Mouse (Mus musculus) hindbrain, embryonic 13.5 days (tissue): ENCODE data around the gene Atad2b. TPM values are rescaled to one million over a fixed set of nuclear protein-coding genes. Genes with fewer than 3 reads are reported as not detected.
"Not testable (repeated sequence)": the region's sequence is repeated elsewhere in the genome, so short reads cannot be mapped to it uniquely, and the experiment has no call there.

Experiments used
- ATAC-seq: fragments of 200-750 bp; cut with Nextera tagmentation; 2 replicates; pipeline ENCODE4 v1.8.0; 2017; ENCODE audit warnings: moderate TSS enrichment; ENCODE audit not compliant: low FRiP score
- H3K27ac ChIP-seq: fragments of 300-500 bp; sonication (generic); 2 replicates; pipeline ENCODE4 v1.5.1; 2015; ENCODE audit warnings: inconsistent platforms, mild to moderate bottlenecking, moderate library complexity
- H3K27me3 ChIP-seq: fragments of 300-500 bp; sonication (generic); 2 replicates; pipeline ENCODE4 v1.6.1; 2015; ENCODE audit warnings: mild to moderate bottlenecking, inconsistent platforms
- H3K36me3 ChIP-seq: fragments of 300-500 bp; sonication (generic); 2 replicates; pipeline ENCODE4 v1.6.1; 2015; ENCODE audit warnings: mild to moderate bottlenecking, inconsistent platforms
- H3K4me1 ChIP-seq: fragments of 300-500 bp; sonication (generic); replicated peaks from 2 replicates; pipeline ENCODE4 v1.6.1; 2015; ENCODE audit warnings: inconsistent platforms
- H3K4me2 ChIP-seq: fragments of 300-500 bp; sonication (generic); 2 replicates; pipeline ENCODE4 v1.6.1; 2015; ENCODE audit warnings: inconsistent platforms, mild to moderate bottlenecking, moderate library complexity
- H3K4me3 ChIP-seq: fragments of 300-500 bp; sonication (generic); 2 replicates; pipeline ENCODE4 v1.5.1; 2015; ENCODE audit warnings: mild to moderate bottlenecking, inconsistent platforms
- H3K9ac ChIP-seq: fragments of 300-500 bp; sonication (generic); 2 replicates; pipeline ENCODE4 v1.6.1; 2015; ENCODE audit warnings: mild to moderate bottlenecking, inconsistent platforms
- H3K9me3 ChIP-seq: fragments of 300-500 bp; sonication (generic); 2 replicates; pipeline ENCODE4 v1.6.1; 2016; ENCODE audit warnings: inconsistent platforms
- WGBS: fragments of 180-500 bp; shearing (Covaris S2); methylation state at CpG from one replicate; pipeline ENCODE4 v1.1.7; 2015; 5-methylcytosine and 5-hydroxymethylcytosine counted together
- polyA plus RNA-seq: library from polyadenylated mRNA; unstranded; fragments of >200 nt; fragmentation: Nextera tagmentation; extraction: Ambion mirVana; gene quantifications from 2 replicates; pipeline ENCODE4 v1.2.1, GENCODE M21; 2015

The Atad2b gene
- polyA plus RNA-seq, 1 experiment from 2014 or later = 14.8 TPM

- not testable (repeated sequence) for H3K27ac ChIP-seq, H3K9me3 ChIP-seq, H3K4me1 ChIP-seq, ATAC-seq, H3K4me3 ChIP-seq, H3K27me3 ChIP-seq, H3K4me2 ChIP-seq, H3K9ac ChIP-seq
- WGBS = 98% methylated on average over 4 of the region's 4 CpGs
- peaks cover 41% of the 10 kb centered on the region for H3K36me3 ChIP-seq
Observed at GRCm38 (mm10) chr12:4886581-4886980, 30.6 kb upstream of the Atad2b start.

DNA sequence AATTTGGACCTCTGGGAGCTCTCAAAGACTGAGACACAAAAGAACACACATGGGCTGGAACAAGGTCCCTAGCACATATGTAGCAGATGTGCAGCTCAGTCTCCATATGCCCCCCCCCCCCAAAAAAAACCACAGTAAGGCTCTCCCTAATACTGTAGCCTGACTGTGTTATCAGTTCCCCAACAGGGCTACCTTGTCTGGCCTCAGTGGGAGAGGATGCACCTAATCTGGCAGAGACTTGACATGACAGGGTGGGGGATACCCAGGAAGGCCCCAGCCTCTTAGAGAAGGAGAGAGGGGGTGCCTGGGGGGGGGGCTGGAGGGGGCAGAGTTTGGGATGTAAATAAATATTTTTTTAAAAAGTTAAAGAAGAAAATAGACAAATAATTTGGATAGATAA is 28.4 kb upstream of the Atad2b start:
- Histone ChIP-seq H3K9me3 (no peaks in the 10 kb centered on the region), H3K27me3 (no peaks in the 10 kb centered on the region), H3K4me3 (no peak overlapping the region), H3K4me2 (no peak overlapping the region), H3K36me3 (peaks cover 36% of the 10 kb centered on the region), H3K4me1 (no peaks in the 10 kb centered on the region), H3K27ac (no peak overlapping the region), H3K9ac (no peak overlapping the region)
- no peak for ATAC-seq

DNA sequence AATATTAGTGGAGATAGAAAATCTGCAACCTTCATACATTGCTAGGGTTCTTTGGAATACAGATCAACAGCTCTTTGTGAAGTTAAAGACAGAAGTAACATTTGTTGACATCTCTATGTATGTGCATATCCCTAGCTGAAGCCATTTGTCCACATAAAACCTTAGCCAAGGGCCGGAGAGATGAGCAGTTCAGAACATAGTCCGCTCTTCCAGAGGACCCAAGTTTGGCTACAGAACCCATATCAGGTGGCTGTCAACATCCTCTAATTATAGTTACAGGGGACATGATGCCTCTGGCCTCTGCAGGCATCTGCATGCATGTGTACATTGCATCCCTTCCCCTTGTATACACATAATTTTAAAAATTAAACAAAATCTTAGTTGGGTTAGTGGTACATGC is 27.9 kb upstream of the Atad2b start:
- H3K27me3 ChIP-seq = no peaks in the 10 kb centered on the region
- peaks cover 36% of the 10 kb centered on the region for H3K36me3 ChIP-seq
- H3K27ac ChIP-seq = no peak overlapping the region
- 90% methylated on average over 2 of the region's 2 CpGs for WGBS
- no peaks in the 10 kb centered on the region for H3K9me3 ChIP-seq
- no peak for ATAC-seq
- no peak overlapping the region for H3K4me3 ChIP-seq
- no peak overlapping the region for H3K4me2 ChIP-seq
- H3K9ac ChIP-seq = no peak overlapping the region
- H3K4me1 ChIP-seq = no peaks in the 10 kb centered on the region

DNA sequence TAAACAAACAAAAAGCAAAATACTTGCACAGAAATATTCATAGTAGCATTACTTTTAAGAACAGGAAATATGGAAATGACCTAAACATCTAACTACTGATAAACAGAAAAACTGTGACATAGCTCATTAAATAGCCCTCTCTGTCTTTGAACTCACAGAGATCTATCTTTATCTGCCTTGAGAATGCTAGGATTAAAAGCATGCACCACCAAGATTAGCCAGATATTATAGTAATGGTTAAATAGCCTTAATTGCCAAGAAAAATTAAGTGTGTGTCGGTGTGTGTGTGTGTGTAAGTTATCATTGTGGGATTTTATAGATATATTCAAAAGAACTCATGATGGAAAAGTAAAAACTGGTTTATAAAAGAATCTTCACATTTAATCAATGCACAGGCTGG is 27.3 kb upstream of the Atad2b start:
- no peaks in the 10 kb centered on the region for H3K4me1 ChIP-seq
- ATAC-seq = no peak
- H3K9me3 ChIP-seq = no peaks in the 10 kb centered on the region
- H3K4me2 ChIP-seq = no peak overlapping the region
- peaks cover 35% of the 10 kb centered on the region for H3K36me3 ChIP-seq
- H3K27me3 ChIP-seq = no peaks in the 10 kb centered on the region
- H3K9ac ChIP-seq = no peak overlapping the region
- no peak overlapping the region for H3K4me3 ChIP-seq
- WGBS = 98% methylated on average over 1 of the region's 1 CpGs
- no peak overlapping the region for H3K27ac ChIP-seq

- ATAC-seq = no peak
- Histone ChIP-seq H3K9me3 (no peaks in the 10 kb centered on the region), H3K27me3 (no peaks in the 10 kb centered on the region), H3K27ac (no peak overlapping the region), H3K4me3 (no peak overlapping the region), H3K4me1 (no peaks in the 10 kb centered on the region), H3K4me2 (no peak overlapping the region), H3K9ac (no peak overlapping the region), H3K36me3 (peaks cover 26% of the 10 kb centered on the region)
- 90% methylated on average over 5 of the region's 5 CpGs for WGBS
Observed at GRCm38 (mm10) chr12:4898024-4898423, 19.1 kb upstream of the Atad2b start.

DNA sequence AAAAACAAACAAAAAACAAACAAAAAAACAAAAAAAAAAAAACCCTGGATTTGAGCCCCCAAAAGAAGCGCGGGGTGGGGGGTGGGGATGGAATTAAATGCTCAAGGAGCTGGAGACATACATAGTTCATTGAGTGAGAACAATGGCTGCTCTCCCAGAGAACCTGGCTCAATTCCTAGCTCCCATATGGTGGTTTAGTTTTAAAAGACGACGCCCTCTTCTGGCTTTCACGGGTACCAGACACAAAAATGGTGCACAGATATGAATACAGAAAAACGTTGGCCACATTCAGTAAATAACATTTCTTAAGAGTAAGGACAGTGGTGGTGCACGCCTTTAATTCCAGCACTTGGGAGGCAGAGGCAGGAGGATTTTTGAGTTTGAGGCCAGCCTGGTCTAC is 11.2 kb upstream of the Atad2b start:
- 85% methylated on average over 7 of the region's 7 CpGs for WGBS
- H3K4me2 ChIP-seq = peak overlapping the region; percentile 64
- peak overlapping the region; percentile 78; the same call in 1 of the 2 replicates for H3K4me3 ChIP-seq

DNA sequence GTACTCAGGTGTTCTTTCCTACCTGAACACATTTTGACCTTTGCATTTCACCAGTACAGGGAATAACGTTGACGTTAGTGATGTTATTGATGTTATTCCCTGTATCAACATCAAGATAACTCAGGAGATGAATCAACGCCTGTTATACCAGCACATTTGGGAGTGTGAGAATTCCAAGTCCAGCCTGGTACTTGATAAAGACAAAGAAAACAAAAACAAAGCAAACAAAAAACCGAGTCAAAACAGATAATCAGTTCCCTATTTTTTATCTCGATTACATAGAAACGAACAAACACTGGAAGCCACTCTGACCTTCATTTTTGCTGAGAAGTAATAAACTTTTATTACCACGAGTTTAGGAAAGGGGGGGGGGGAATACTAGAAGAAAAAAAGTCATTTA is 10.7 kb upstream of the Atad2b start:
- no peaks in the 10 kb centered on the region for H3K27me3 ChIP-seq
- peak overlapping the region; percentile 88 for H3K27ac ChIP-seq
- H3K9ac ChIP-seq = peak overlapping the region; percentile 88
- no peak for ATAC-seq
- H3K4me2 ChIP-seq = peak overlapping the region; percentile 64
- 65% methylated on average over 7 of the region's 7 CpGs for WGBS
- peaks cover 7% of the 10 kb centered on the region for H3K4me1 ChIP-seq
- H3K4me3 ChIP-seq = peak overlapping the region; percentile 78
- no peaks in the 10 kb centered on the region for H3K9me3 ChIP-seq
- H3K36me3 ChIP-seq = peaks cover 5% of the 10 kb centered on the region; the same call in 1 of the 2 replicates

More for the DNA sequence above, 11.2 kb upstream of the Atad2b start:
- ATAC-seq = no peak
- Histone ChIP-seq H3K27me3 (no peaks in the 10 kb centered on the region), H3K9me3 (no peaks in the 10 kb centered on the region), H3K27ac (no peak overlapping the region), H3K36me3 (peaks cover 8% of the 10 kb centered on the region; the same call in 1 of the 2 replicates), H3K4me1 (peaks cover 7% of the 10 kb centered on the region), H3K9ac (no peak overlapping the region)

- peaks cover 7% of the 10 kb centered on the region for H3K4me1 ChIP-seq
- peaks cover 5% of the 10 kb centered on the region; the same call in 1 of the 2 replicates for H3K36me3 ChIP-seq
- H3K4me2 ChIP-seq = peak within 1 kb of the TSS; percentile 64
- under 1% methylated on average over 114 of the region's 125 CpGs for WGBS
- H3K9ac ChIP-seq = peak within 1 kb of the TSS; percentile 88
- H3K27ac ChIP-seq = peak within 1 kb of the TSS; percentile 88
- H3K4me3 ChIP-seq = peak within 1 kb of the TSS; percentile 78
- ATAC-seq = peak; percentile 95
- no peaks in the 10 kb centered on the region for H3K27me3 ChIP-seq
- no peaks in the 10 kb centered on the region for H3K9me3 ChIP-seq
Observed at GRCm38 (mm10) chr12:4906951-4907906, 9.9 kb upstream of the Atad2b start, which contains the start of gene Ubxn2a. Ubxn2a (minus strand) TSS chr12:4907705.

GRCm38 (mm10) chr12:4908391-4908790 is 8.8 kb upstream of the Atad2b start:
- H3K9me3 ChIP-seq = no peaks in the 10 kb centered on the region
- no peak overlapping the region for H3K27ac ChIP-seq
- H3K4me1 ChIP-seq = peaks cover 7% of the 10 kb centered on the region
- peak overlapping the region; percentile 78; the same call in 1 of the 2 replicates for H3K4me3 ChIP-seq
- H3K27me3 ChIP-seq = no peaks in the 10 kb centered on the region
- no peak overlapping the region; the same call in 1 of the 2 replicates for H3K4me2 ChIP-seq
- no peak overlapping the region for H3K9ac ChIP-seq
- no peak for ATAC-seq
- no peaks in the 10 kb centered on the region for H3K36me3 ChIP-seq
- 90% methylated on average over 7 of the region's 7 CpGs for WGBS

- WGBS = 96% methylated on average over 1 of the region's 1 CpGs
Observed at GRCm38 (mm10) chr12:4910496-4910895, 6.7 kb upstream of the Atad2b start.

DNA sequence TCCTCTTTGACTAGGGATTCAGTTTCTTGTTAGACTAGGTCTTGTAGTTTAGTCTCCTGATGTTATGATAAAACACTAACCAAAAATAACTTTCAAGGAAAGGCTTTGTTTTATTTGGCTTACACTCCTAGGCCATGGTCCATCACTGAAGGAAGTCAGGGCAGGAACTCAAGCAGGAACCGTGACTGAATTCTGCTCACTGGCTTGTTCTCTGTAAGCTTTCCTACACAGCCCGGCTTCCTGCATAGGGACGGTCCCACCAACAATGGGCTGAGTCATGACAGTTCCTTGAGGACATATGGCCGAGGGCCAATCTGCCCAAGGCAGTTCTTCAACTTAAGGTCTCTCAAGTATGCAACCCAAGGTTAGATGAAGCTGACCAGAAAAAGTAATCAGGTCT is 5.4 kb upstream of the Atad2b start:
- H3K36me3 ChIP-seq = no peaks in the 10 kb centered on the region
- no peak overlapping the region for H3K9ac ChIP-seq
- no peaks in the 10 kb centered on the region for H3K4me1 ChIP-seq
- no peak overlapping the region for H3K27ac ChIP-seq
- H3K4me3 ChIP-seq = no peak overlapping the region
- WGBS = 87% methylated on average over 4 of the region's 4 CpGs
- no peak overlapping the region for H3K4me2 ChIP-seq
- H3K27me3 ChIP-seq = no peaks in the 10 kb centered on the region
- ATAC-seq = no peak
- no peaks in the 10 kb centered on the region for H3K9me3 ChIP-seq

More at GRCm38 (mm10) chr12:4910496-4910895, 6.7 kb upstream of the Atad2b start:
- not testable (repeated sequence) for H3K9ac ChIP-seq, H3K27ac ChIP-seq, ATAC-seq, H3K36me3 ChIP-seq, H3K9me3 ChIP-seq, H3K4me1 ChIP-seq, H3K27me3 ChIP-seq, H3K4me3 ChIP-seq, H3K4me2 ChIP-seq

GRCm38 (mm10) chr12:4914441-4914840 is 2.7 kb upstream of the Atad2b start:
- Histone ChIP-seq H3K27me3 (no peaks in the 10 kb centered on the region), H3K4me1 (peaks cover 10% of the 10 kb centered on the region), H3K27ac (no peak overlapping the region), H3K4me2 (no peak overlapping the region), H3K9ac (no peak overlapping the region), H3K36me3 (no peaks in the 10 kb centered on the region), H3K4me3 (no peak overlapping the region), H3K9me3 (no peaks in the 10 kb centered on the region)
- WGBS = 51% methylated on average over 3 of the region's 3 CpGs
- ATAC-seq = no peak

DNA sequence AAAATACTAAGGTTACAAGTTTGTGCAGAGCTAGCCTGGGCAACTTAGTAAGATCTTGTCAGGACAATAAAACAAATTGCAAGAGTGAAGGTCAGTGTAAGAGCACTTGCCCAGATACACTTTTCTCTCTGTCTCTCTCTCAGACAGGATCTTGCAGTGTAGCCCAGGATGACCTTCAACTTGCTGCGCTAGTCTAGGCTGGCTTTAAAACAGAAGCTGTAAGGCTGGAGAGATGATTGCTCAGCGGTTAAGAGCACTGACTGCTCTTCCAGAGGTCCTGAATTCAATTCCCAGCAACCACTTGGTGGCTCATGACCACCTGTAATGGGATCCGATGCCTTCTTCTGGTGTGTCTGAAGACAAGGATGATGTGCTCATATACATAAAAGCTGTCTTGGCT is 2.2 kb upstream of the Atad2b start:
- no peaks in the 10 kb centered on the region for H3K36me3 ChIP-seq
- peaks cover 14% of the 10 kb centered on the region for H3K4me1 ChIP-seq
- no peak overlapping the region for H3K4me3 ChIP-seq
- H3K27me3 ChIP-seq = no peaks in the 10 kb centered on the region
- no peak overlapping the region for H3K4me2 ChIP-seq
- ATAC-seq = no peak
- WGBS = 81% methylated on average over 3 of the region's 3 CpGs
- no peaks in the 10 kb centered on the region for H3K9me3 ChIP-seq
- no peak overlapping the region for H3K9ac ChIP-seq
- no peak overlapping the region for H3K27ac ChIP-seq
